ENCODE assay signal across 13 mouse cellular contexts in genomic region chr3:108211845-108212244, GRCm38 (mm10). TPM values are rescaled to one million over a fixed set of nuclear protein-coding genes. Genes with fewer than 3 reads are reported as not detected.
A peak's percentile ranks its signal among the peaks of the same experiment; 100 is the strongest.
DNase-seq lines count a peak whose midpoint lies in the region; ATAC-seq and TF ChIP-seq lines count a peak whose summit lies in the region.
"Had no signal": no experiment of that assay in that cellular context is flagged by ENCODE, and none has a peak within 500 bp of the region (broad histone marks: within the 10 kb centered on the region; RNA-seq: fewer than 3 reads in every experiment).

No protein-coding gene starts in this region.

- H3K4me1 ChIP-seq in hindbrain, embryonic 10.5 days (replicated peaks) = peaks cover 31% of the 10 kb centered on the region
- no peaks in the 10 kb centered on the region; the same call in none of the 2 replicates for H3K4me1 ChIP-seq in hindbrain, embryonic 11.5 days (replicated peaks; ENCODE audit: control insufficient read depth, insufficient read depth, low read length)
- H3K4me1 ChIP-seq in hindbrain, postnatal 0 days (ENCODE audit: insufficient read depth, low read length) = peaks cover 10% of the 10 kb centered on the region

- no peak for ATAC-seq in hindbrain, embryonic 11.5 days (ENCODE audit: low FRiP score)
- no peak for ATAC-seq in hindbrain, postnatal 0 days
- ATAC-seq: Patski had no signal

- H3K9ac ChIP-seq in hindbrain, embryonic 11.5 days (ENCODE audit: low read depth, low read length) = no peak overlapping the region
- H3K9ac ChIP-seq in hindbrain, postnatal 0 days (replicated peaks; ENCODE audit: low read length) = 0 out of 2 replicates have a peak overlapping the region, but pooled peaks have one; percentile 78
- H3K9ac ChIP-seq: liver, embryonic 14.5 days had no signal

- no peak overlapping the region for H3K4me2 ChIP-seq in hindbrain, embryonic 11.5 days (replicated peaks; ENCODE audit: low read depth, low read length)
- peak overlapping the region; percentile 71 for H3K4me2 ChIP-seq in hindbrain, postnatal 0 days (ENCODE audit: low read depth, low read length)

- H3K36me3 ChIP-seq in hindbrain, embryonic 10.5 days = peaks cover 17% of the 10 kb centered on the region
- H3K36me3 ChIP-seq in hindbrain, embryonic 11.5 days (ENCODE audit: control insufficient read depth, insufficient read depth, low read length) = no peaks in the 10 kb centered on the region
- H3K36me3 ChIP-seq in hindbrain, postnatal 0 days (ENCODE audit: insufficient read depth, low read length) = 0 out of 2 replicates have a peak, but pooled peaks cover 5% of the 10 kb centered on the region

- 0 out of 2 replicates have a peak overlapping the region, but pooled peaks have one; percentile 99 for H3K27ac ChIP-seq in hindbrain, embryonic 10.5 days
- H3K27ac ChIP-seq in hindbrain, embryonic 11.5 days (ENCODE audit: low read depth, low read length) = no peak overlapping the region
- H3K27ac ChIP-seq in hindbrain, postnatal 0 days = peak overlapping the region; percentile 93; the same call in 1 of the 2 replicates
- H3K27ac ChIP-seq: liver, embryonic 14.5 days had no signal

- DNase-seq in hindbrain, embryonic 10.5 days (ENCODE audit: low spot score) = no peak
- no peak for DNase-seq in hindbrain, embryonic 11.5 days (ENCODE audit: low spot score)
- peak; percentile 75 for DNase-seq in brain, adult 2 months (ENCODE audit: low read depth, low spot score)
- peak; percentile 81 to 83 for DNase-seq in cerebellum, postnatal 10 days
- peak; percentile 79 for DNase-seq in hindbrain, postnatal 0 days (ENCODE audit: low spot score)
- no peak for DNase-seq in thymus, postnatal 0 days (ENCODE audit: low spot score)
- no peak for DNase-seq in kidney, postnatal 14 days
- no peak for DNase-seq in embryo, embryonic 10.5 days (ENCODE audit: low spot score)
- DNase-seq: adrenal gland, adult 8-10 months had no signal

- TF ChIP-seq CTCF in hindbrain, postnatal 0 days (IDR thresholded peaks at IDR 0.05; ENCODE audit: low read depth) = no peak

- 0 out of 2 replicates have a peak overlapping the region, but pooled peaks have one; percentile 76 for H3K4me3 ChIP-seq in hindbrain, embryonic 10.5 days
- no peak overlapping the region for H3K4me3 ChIP-seq in hindbrain, embryonic 11.5 days (ENCODE audit: low read depth, low read length)
- no peak overlapping the region for H3K4me3 ChIP-seq in hindbrain, postnatal 0 days (ENCODE audit: low read length)

- 87% methylated on average over 6 of the region's 6 CpGs for WGBS in hindbrain, embryonic 10.5 days
- 85% methylated on average over 6 of the region's 6 CpGs for WGBS in hindbrain, embryonic 11.5 days
- WGBS in hindbrain, postnatal 0 days = 30% methylated on average over 6 of the region's 6 CpGs

- H3K9me3 ChIP-seq in hindbrain, embryonic 10.5 days = no peaks in the 10 kb centered on the region
- no peaks in the 10 kb centered on the region for H3K9me3 ChIP-seq in hindbrain, embryonic 11.5 days (ENCODE audit: control insufficient read depth, low read length)
- no peaks in the 10 kb centered on the region for H3K9me3 ChIP-seq in hindbrain, postnatal 0 days (ENCODE audit: low read length)
- H3K9me3 ChIP-seq: heart, embryonic 13.5 days had no signal

- no peaks in the 10 kb centered on the region for H3K27me3 ChIP-seq in hindbrain, embryonic 10.5 days (ENCODE audit: insufficient read depth, poor library complexity, severe bottlenecking)
- no peaks in the 10 kb centered on the region for H3K27me3 ChIP-seq in hindbrain, embryonic 11.5 days (ENCODE audit: control insufficient read depth, insufficient read depth, low read length)
- no peaks in the 10 kb centered on the region for H3K27me3 ChIP-seq in hindbrain, postnatal 0 days (ENCODE audit: insufficient read depth, low read length)

RNA-seq across cellular contexts. Expression of gene Atxn7l2, which starts 1.1 kb away (rescaled TPM):
- polyA plus RNA-seq in hindbrain, embryonic 10.5 days (2016; fragmentation: Nextera tagmentation; extraction: Ambion mirVana) = 24.2 and 26.8 TPM in 2 replicates
- polyA plus RNA-seq in hindbrain, embryonic 11.5 days (2014; fragmentation: Nextera tagmentation; extraction: Ambion mirVana) = 16.6 and 19.9 TPM in 2 replicates
- 18.4 and 20.8 TPM in 2 replicates for total RNA-seq in hindbrain, postnatal 0 days (2014; rRNA removed)
- 15.1 and 15.4 TPM in 2 replicates for polyA plus RNA-seq in hindbrain, postnatal 0 days (2015; fragmentation: Nextera tagmentation; extraction: Ambion mirVana)
- 14.2 and 15.7 TPM in 2 replicates for polyA plus RNA-seq in thymus, postnatal 0 days (2015; fragmentation: Nextera tagmentation; extraction: Ambion mirVana)

RNA-seq across cellular contexts. Expression of gene Cyb561d1, which starts 10.8 kb away (rescaled TPM):
- polyA plus RNA-seq in hindbrain, embryonic 10.5 days (2016; fragmentation: Nextera tagmentation; extraction: Ambion mirVana) = 5.2 TPM in 2 replicates
- polyA plus RNA-seq in hindbrain, embryonic 11.5 days (2014; fragmentation: Nextera tagmentation; extraction: Ambion mirVana) = 2.4 and 2.6 TPM in 2 replicates
- total RNA-seq in hindbrain, postnatal 0 days (2014; rRNA removed) = 3.8 and 4.2 TPM in 2 replicates
- 3.1 and 3.3 TPM in 2 replicates for polyA plus RNA-seq in hindbrain, postnatal 0 days (2015; fragmentation: Nextera tagmentation; extraction: Ambion mirVana)
- polyA plus RNA-seq in thymus, postnatal 0 days (2015; fragmentation: Nextera tagmentation; extraction: Ambion mirVana) = 7.5 and 9.1 TPM in 2 replicates

RNA-seq across cellular contexts. Expression of gene Sypl2, which starts 14.6 kb away (rescaled TPM):
- polyA plus RNA-seq in hindbrain, embryonic 10.5 days (2016; fragmentation: Nextera tagmentation; extraction: Ambion mirVana) = 1.0 TPM in 2 replicates
- polyA plus RNA-seq in hindbrain, embryonic 11.5 days (2014; fragmentation: Nextera tagmentation; extraction: Ambion mirVana) = 0.47 and 0.59 TPM in 2 replicates
- total RNA-seq in hindbrain, postnatal 0 days (2014; rRNA removed) = 1.5 and 1.9 TPM in 2 replicates
- 0.75 and 0.81 TPM in 2 replicates for polyA plus RNA-seq in hindbrain, postnatal 0 days (2015; fragmentation: Nextera tagmentation; extraction: Ambion mirVana)
- 0.10 and 0.14 TPM in 2 replicates for polyA plus RNA-seq in thymus, postnatal 0 days (2015; fragmentation: Nextera tagmentation; extraction: Ambion mirVana)
- total RNA-seq: megakaryocyte-erythroid progenitor cell, adult 5-6 weeks had no signal
- polyA plus RNA-seq: Patski had no signal

RNA-seq across cellular contexts. Expression of gene Amigo1, which starts 25.7 kb away (rescaled TPM):
- 5.8 and 6.2 TPM in 2 replicates for polyA plus RNA-seq in hindbrain, embryonic 10.5 days (2016; fragmentation: Nextera tagmentation; extraction: Ambion mirVana)
- 4.2 and 6.0 TPM in 2 replicates for polyA plus RNA-seq in hindbrain, embryonic 11.5 days (2014; fragmentation: Nextera tagmentation; extraction: Ambion mirVana)
- 36.6 and 37.3 TPM in 2 replicates for total RNA-seq in hindbrain, postnatal 0 days (2014; rRNA removed)
- polyA plus RNA-seq in hindbrain, postnatal 0 days (2015; fragmentation: Nextera tagmentation; extraction: Ambion mirVana) = 10.7 and 11.3 TPM in 2 replicates
- polyA plus RNA-seq in thymus, postnatal 0 days (2015; fragmentation: Nextera tagmentation; extraction: Ambion mirVana) = 1.4 and 1.6 TPM in 2 replicates

RNA-seq across cellular contexts. Expression of gene Psma5, which starts 44.9 kb away (rescaled TPM):
- 296 and 335 TPM in 2 replicates for polyA plus RNA-seq in hindbrain, embryonic 10.5 days (2016; fragmentation: Nextera tagmentation; extraction: Ambion mirVana)
- 275 and 296 TPM in 2 replicates for polyA plus RNA-seq in hindbrain, embryonic 11.5 days (2014; fragmentation: Nextera tagmentation; extraction: Ambion mirVana)
- 81.8 and 93.6 TPM in 2 replicates for total RNA-seq in hindbrain, postnatal 0 days (2014; rRNA removed)
- polyA plus RNA-seq in hindbrain, postnatal 0 days (2015; fragmentation: Nextera tagmentation; extraction: Ambion mirVana) = 232 and 238 TPM in 2 replicates
- 311 and 322 TPM in 2 replicates for polyA plus RNA-seq in thymus, postnatal 0 days (2015; fragmentation: Nextera tagmentation; extraction: Ambion mirVana)

Comparison
In these comparisons a context has a peak if more than half of its experiments do, and no peak if none do; other contexts are left out.
1. DNase-seq: peak in brain, adult 2 months (single experiment), cerebellum, postnatal 10 days (2 of 2) and hindbrain, postnatal 0 days (single experiment); none in hindbrain, embryonic 10.5 days (single experiment), hindbrain, embryonic 11.5 days (single experiment), thymus, postnatal 0 days (single experiment), kidney, postnatal 14 days (single experiment) and embryo, embryonic 10.5 days (single experiment).